Mouse (Mus musculus): ENCODE results near the gene Pfn1. TPM values are rescaled to one million over a fixed set of nuclear protein-coding genes. Genes with fewer than 3 reads are reported as not detected.

The Pfn1 gene
- 2,554 TPM for polyA plus RNA-seq (2017; shearing (Covaris generic))

GRCm38 (mm10) chr11:70654198-70654922 lies at the start of gene Pfn1:
TSS of gene Pfn1 (minus strand) at chr11:70654644.

GRCm38 (mm10) chr11:70699722-70700556 lies 45.5 kb upstream of the Pfn1 start, which contains the start of the genes Inca1 and Kif1c:
TSS of gene Inca1 (minus strand) at chr11:70700155.
TSS of gene Kif1c (plus strand) at chr11:70700548.

GRCm38 (mm10) chr11:70687601-70688199 lies 33.3 kb upstream of the Pfn1 start, which contains the start of gene Camta2:
TSS of gene Camta2 (minus strand) at chr11:70688105.

GRCm38 (mm10) chr11:70668771-70669505 lies 14.5 kb upstream of the Pfn1 start, which contains the start of gene Spag7:
TSS of gene Spag7 (minus strand) at chr11:70669416.

GRCm38 (mm10) chr11:70656964-70657363 lies 2.5 kb upstream of the Pfn1 start, which contains the start of gene Eno3:
TSS of gene Eno3 (plus strand) at chr11:70657202.

GRCm38 (mm10) chr11:70646691-70647650 lies 7.5 kb downstream of the Pfn1 start, which contains the start of the genes Rnf167 and Slc25a11:
TSS of gene Rnf167 (plus strand) at chr11:70647235.
TSS of gene Slc25a11 (minus strand) at chr11:70647479.

GRCm38 (mm10) chr11:70638714-70639278 lies 15.6 kb downstream of the Pfn1 start, which contains the start of gene Gp1ba:
TSS of gene Gp1ba (plus strand) at chr11:70639122.

GRCm38 (mm10) chr11:70619101-70619500 lies 35.3 kb downstream of the Pfn1 start, which contains the start of gene Chrne:
TSS of gene Chrne (minus strand) at chr11:70619216.

GRCm38 (mm10) chr11:70615516-70616093 lies 38.8 kb downstream of the Pfn1 start, which contains the start of gene 4930544D05Rik:
TSS of gene 4930544D05Rik (plus strand) at chr11:70615848.

Other genes with a start within 250 kb of the Pfn1 start
- gene Pelp1, start 244.6 kb downstream of the Pfn1 start, polyA plus RNA-seq (2017; shearing (Covaris generic)): 16.2 TPM
- gene Arrb2, start 222.0 kb downstream of the Pfn1 start, polyA plus RNA-seq (2017; shearing (Covaris generic)): 189 TPM
- 92.8 TPM for gene Med11, start 202.7 kb downstream of the Pfn1 start, polyA plus RNA-seq (2017; shearing (Covaris generic))
- gene Zmynd15, start 195.2 kb downstream of the Pfn1 start, polyA plus RNA-seq (2017; shearing (Covaris generic)): not detected
- 1.0 TPM for gene Cxcl16, start 194.7 kb downstream of the Pfn1 start, polyA plus RNA-seq (2017; shearing (Covaris generic))
- 3.0 TPM for gene Tm4sf5, start 149.4 kb downstream of the Pfn1 start, polyA plus RNA-seq (2017; shearing (Covaris generic))
- not detected for gene Vmo1, start 140.0 kb downstream of the Pfn1 start, polyA plus RNA-seq (2017; shearing (Covaris generic))
- gene Gltpd2, start 135.4 kb downstream of the Pfn1 start, polyA plus RNA-seq (2017; shearing (Covaris generic)): not detected
- gene Psmb6, start 129.3 kb downstream of the Pfn1 start, polyA plus RNA-seq (2017; shearing (Covaris generic)): 416 TPM
- gene Gm40193, start 121.7 kb downstream of the Pfn1 start, polyA plus RNA-seq (2017; shearing (Covaris generic)): not detected
- 2.6 TPM for gene Pld2, start 114.6 kb downstream of the Pfn1 start, polyA plus RNA-seq (2017; shearing (Covaris generic))
- gene Mink1, start 91.8 kb downstream of the Pfn1 start, polyA plus RNA-seq (2017; shearing (Covaris generic)): 8.6 TPM
- gene 4930544D05Rik, start 38.8 kb downstream of the Pfn1 start, polyA plus RNA-seq (2017; shearing (Covaris generic)): 0.50 TPM
- 2.3 TPM for gene Chrne, start 35.4 kb downstream of the Pfn1 start, polyA plus RNA-seq (2017; shearing (Covaris generic))
- gene Gp1ba, start 15.5 kb downstream of the Pfn1 start, polyA plus RNA-seq (2017; shearing (Covaris generic)): 0.10 TPM
- 454 TPM for gene Rnf167, start 7.4 kb downstream of the Pfn1 start, polyA plus RNA-seq (2017; shearing (Covaris generic))
- gene Slc25a11, start 7.2 kb downstream of the Pfn1 start, polyA plus RNA-seq (2017; shearing (Covaris generic)): 131 TPM
- 22.9 TPM for gene Eno3, start 2.6 kb upstream of the Pfn1 start, polyA plus RNA-seq (2017; shearing (Covaris generic))
- gene Spag7, start 14.8 kb upstream of the Pfn1 start, polyA plus RNA-seq (2017; shearing (Covaris generic)): 91.0 TPM
- 53.2 TPM for gene Camta2, start 33.5 kb upstream of the Pfn1 start, polyA plus RNA-seq (2017; shearing (Covaris generic))
- 0.86 TPM for gene Inca1, start 45.5 kb upstream of the Pfn1 start, polyA plus RNA-seq (2017; shearing (Covaris generic))
- gene Kif1c, start 45.9 kb upstream of the Pfn1 start, polyA plus RNA-seq (2017; shearing (Covaris generic)): 0.47 TPM
- 5.8 TPM for gene Zfp3, start 109.6 kb upstream of the Pfn1 start, polyA plus RNA-seq (2017; shearing (Covaris generic))
- gene Scimp, start 157.9 kb upstream of the Pfn1 start, polyA plus RNA-seq (2017; shearing (Covaris generic)): 0.46 TPM
- 9.8 TPM for gene Rabep1, start 190.1 kb upstream of the Pfn1 start, polyA plus RNA-seq (2017; shearing (Covaris generic))

Measured in CD4-positive, CD25-positive, alpha-beta regulatory T cell, adult 9 weeks (primary cell).